Mouse (Mus musculus) ES-Bruce4 (cell line): ENCODE results near the gene Gse1.
A peak's percentile ranks its signal among the peaks of the same experiment; 100 is the strongest.

Experiments used
- CTCF ChIP-seq: IDR thresholded peaks from one replicate; pipeline ENCODE4 v1.8.1; 2011; ENCODE audit warnings: low read depth, low read length
- POLR2A ChIP-seq: IDR thresholded peaks from one replicate; pipeline ENCODE4 v1.8.1; 2011; ENCODE audit warnings: low read length; ENCODE audit not compliant: insufficient read depth

GRCm38 (mm10) chr8:120179027-120179431 lies 49.2 kb upstream of the Gse1 start:
- TF ChIP-seq CTCF = peak; percentile 94
- no peak for TF ChIP-seq POLR2A
